Mouse (Mus musculus): ENCODE results near the gene Cnnm3.

The Cnnm3 gene

GRCm38 (mm10) chr1:36572709-36573108 is 61.0 kb downstream of the Cnnm3 start:
- in situ Hi-C loops (cut with MboI, MseI), result loop anchor here (25.0 kb wide), 1 partner anchor 115 kb away; the partner anchor contains the start of genes Cox5b and Fam178b

- in situ Hi-C loops (cut with MboI, MseI), result loop anchor here (25.0 kb wide), 1 partner anchor 114 kb away; the partner anchor contains the start of genes Cox5b and Fam178b
These were observed 61.9 kb downstream of the Cnnm3 start for GRCm38 (mm10) chr1:36573524-36573923.

GRCm38 (mm10) chr1:36574196-36574955 is 62.7 kb downstream of the Cnnm3 start:
- in situ Hi-C loops (cut with MboI, MseI), result loop anchor here (25.0 kb wide), 1 partner anchor 113 kb away; the partner anchor contains the start of genes Cox5b and Fam178b

GRCm38 (mm10) chr1:36575347-36575746 is 63.7 kb downstream of the Cnnm3 start:
- in situ Hi-C loops (cut with MboI, MseI), result no loop called here

GRCm38 (mm10) chr1:36576991-36577675 is 65.5 kb downstream of the Cnnm3 start:
- in situ Hi-C loops (cut with MboI, MseI), result no loop called here
